Mouse (Mus musculus) limb, embryonic 14.5 days (tissue): ENCODE data around the gene Abcc5. TPM values are rescaled to one million over a fixed set of nuclear protein-coding genes. Genes with fewer than 3 reads are reported as not detected.

ENCODE experiments used
- ATAC-seq: fragments of 200-750 bp; cut with Nextera tagmentation; 2 replicates; pipeline ENCODE4 v1.8.0; 2017; ENCODE audit warnings: low read depth, moderate number of reproducible peaks, moderate TSS enrichment; ENCODE audit not compliant: low FRiP score
- DNase-seq: peaks from one replicate; pipeline ENCODE4 v3.0.0-alpha.2; 2015; ENCODE audit warnings: low spot score
- H3K27ac ChIP-seq: fragments of 300-500 bp; sonication (generic); replicated peaks from 2 replicates; pipeline ENCODE4 v1.5.1; 2014; ENCODE audit warnings: low read depth, mild to moderate bottlenecking, low read length, moderate library complexity, mixed read lengths
- H3K27me3 ChIP-seq: fragments of 300-500 bp; sonication (generic); 2 replicates; pipeline ENCODE4 v1.6.1; 2014; ENCODE audit warnings: low read length, mixed read lengths; ENCODE audit not compliant: control insufficient read depth, insufficient read depth
- H3K36me3 ChIP-seq: fragments of 300-500 bp; sonication (generic); 2 replicates; pipeline ENCODE4 v1.6.1; 2014; ENCODE audit warnings: mild to moderate bottlenecking, low read length, moderate library complexity, mixed read lengths; ENCODE audit not compliant: control insufficient read depth, insufficient read depth
- H3K4me1 ChIP-seq: fragments of 300-500 bp; sonication (generic); 2 replicates; pipeline ENCODE4 v1.6.1; 2014; ENCODE audit warnings: antibody characterized with exemption, low read length, mixed read lengths; ENCODE audit not compliant: control insufficient read depth, insufficient read depth
- H3K4me2 ChIP-seq: fragments of 300-500 bp; sonication (generic); replicated peaks from 2 replicates; pipeline ENCODE4 v1.6.1; 2014; ENCODE audit warnings: low read depth, mild to moderate bottlenecking, low read length, moderate library complexity; ENCODE audit not compliant: severe bottlenecking
- H3K4me3 ChIP-seq: fragments of 300-500 bp; sonication (generic); replicated peaks from 2 replicates; pipeline ENCODE4 v1.5.1; 2014; ENCODE audit warnings: low read length
- H3K9ac ChIP-seq: fragments of 300-500 bp; sonication (generic); 2 replicates; pipeline ENCODE4 v1.6.1; 2014; ENCODE audit warnings: mild to moderate bottlenecking, low read depth, low read length, moderate library complexity; ENCODE audit not compliant: severe bottlenecking
- H3K9me3 ChIP-seq: fragments of 300-500 bp; sonication (generic); 2 replicates; pipeline ENCODE4 v1.6.1; 2016; ENCODE audit warnings: low read length; ENCODE audit not compliant: control insufficient read depth
- POLR2A ChIP-seq: fragments of 200-500 bp; IDR thresholded peaks from 2 replicates; pipeline ENCODE4 v1.8.0; 2012; ENCODE audit warnings: inconsistent platforms, mild to moderate bottlenecking, moderate library complexity, borderline replicate concordance; ENCODE audit not compliant: insufficient read depth, insufficient read length; ENCODE audit errors: extremely low read depth
- WGBS: fragments of 180-500 bp; shearing (Covaris S2); extraction: QIAGEN DNeasy Blood & Tissue Kit; methylation state at CpG from one replicate; pipeline ENCODE4 v1.1.7; 2014; 5-methylcytosine and 5-hydroxymethylcytosine counted together
- polyA plus RNA-seq, 2 experiments: library from polyadenylated mRNA; depleted of rRNA in 1 of 2; stranded (reverse) in 1 of 2; unstranded in 1 of 2; fragments of >200 nt; fragmentation: Nextera tagmentation in 1 of 2; extraction: Ambion mirVana in 1 of 2; gene quantifications; 2 replicates each; pipeline versions ENCODE4 v1.2.1 to v1.2.3; 2012 to 2014

Gene Abcc5
- polyA plus RNA-seq, 2 experiments: 73.1 to 223 TPM

- H3K4me1 ChIP-seq: no peaks in the 10 kb centered on the region
- H3K27me3 ChIP-seq: no peaks in the 10 kb centered on the region
- no peak overlapping the region for H3K4me3 ChIP-seq
- no peak overlapping the region for H3K9ac ChIP-seq
- DNase-seq: no peak
- WGBS: 85% methylated on average over 2 of the region's 2 CpGs
- H3K4me2 ChIP-seq: no peak overlapping the region
- peaks cover 16% of the 10 kb centered on the region for H3K36me3 ChIP-seq
- H3K27ac ChIP-seq: no peak overlapping the region
- no peak for TF ChIP-seq POLR2A
- no peak for ATAC-seq
- no peaks in the 10 kb centered on the region for H3K9me3 ChIP-seq
Measured at GRCm38 (mm10) chr16:20413870-20414331, 12.3 kb downstream of the Abcc5 start.

GRCm38 (mm10) chr16:20411958-20412570, 14.1 kb downstream of the Abcc5 start:
- no peaks in the 10 kb centered on the region for H3K4me1 ChIP-seq
- 0 out of 2 replicates have a peak, but pooled peaks cover 4% of the 10 kb centered on the region for H3K36me3 ChIP-seq
- TF ChIP-seq POLR2A: no peak
- no peak overlapping the region for H3K4me2 ChIP-seq
- no peak for ATAC-seq
- no peak overlapping the region for H3K4me3 ChIP-seq
- H3K27ac ChIP-seq: no peak overlapping the region
- no peaks in the 10 kb centered on the region for H3K27me3 ChIP-seq
- no peak for DNase-seq
- no peak overlapping the region for H3K9ac ChIP-seq
- 87% methylated on average over 8 of the region's 8 CpGs for WGBS
- H3K9me3 ChIP-seq: no peaks in the 10 kb centered on the region

DNA sequence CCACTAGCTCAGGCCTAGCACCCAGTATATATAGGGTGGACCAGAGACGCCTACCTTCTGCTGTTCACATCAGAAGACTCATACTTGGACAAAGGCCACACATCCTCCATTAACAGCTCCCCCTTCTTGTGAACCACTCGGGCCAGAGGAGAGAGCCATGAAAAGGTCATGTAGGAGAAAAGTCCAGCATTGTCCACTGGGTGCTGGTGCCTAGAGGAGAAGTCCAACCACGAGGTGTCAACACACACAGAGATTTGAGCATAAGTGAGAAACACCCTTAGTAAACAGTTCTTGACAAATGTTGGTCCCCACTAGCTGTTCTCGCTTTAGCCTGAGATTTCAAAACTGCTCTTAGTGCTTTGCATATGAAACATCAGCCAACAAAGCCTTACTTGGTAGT, 20.9 kb downstream of the Abcc5 start:
- H3K9ac ChIP-seq: no peak overlapping the region

DNA sequence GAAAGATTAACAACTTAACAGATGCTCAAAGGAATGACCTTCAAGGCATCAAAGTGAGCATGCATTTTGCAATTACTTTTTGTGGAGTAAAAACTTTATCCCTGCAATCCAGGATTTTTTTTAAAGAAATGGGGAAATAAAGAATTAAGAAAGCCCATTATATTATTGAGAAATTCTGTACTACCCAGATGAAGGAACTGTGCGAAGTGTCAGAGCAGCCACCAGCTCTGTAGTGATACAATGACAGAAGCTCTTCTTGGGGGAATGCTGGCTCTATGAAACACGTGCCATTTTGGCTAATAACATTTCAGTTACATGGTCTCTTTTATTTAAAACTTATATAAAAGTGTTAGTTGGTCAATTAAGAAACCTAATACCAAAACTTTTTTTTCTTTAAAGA, 22.9 kb downstream of the Abcc5 start:
- WGBS: 86% methylated on average over 2 of the region's 2 CpGs
- no peak for TF ChIP-seq POLR2A
- no peaks in the 10 kb centered on the region for H3K27me3 ChIP-seq
- H3K36me3 ChIP-seq: peaks cover 57% of the 10 kb centered on the region
- no peak overlapping the region for H3K4me3 ChIP-seq
- DNase-seq (no peak), ATAC-seq (no peak)
- no peaks in the 10 kb centered on the region for H3K9me3 ChIP-seq
- H3K4me2 ChIP-seq: no peak overlapping the region
- H3K27ac ChIP-seq: no peak overlapping the region
- no peaks in the 10 kb centered on the region for H3K4me1 ChIP-seq
- H3K9ac ChIP-seq: no peak overlapping the region

More for the DNA sequence above, 20.9 kb downstream of the Abcc5 start:
- Histone ChIP-seq H3K9me3 (no peaks in the 10 kb centered on the region), H3K27ac (no peak overlapping the region), H3K4me1 (no peaks in the 10 kb centered on the region), H3K36me3 (peaks cover 43% of the 10 kb centered on the region), H3K4me3 (no peak overlapping the region), H3K27me3 (no peaks in the 10 kb centered on the region), H3K4me2 (no peak overlapping the region)
- no peak for DNase-seq
- ATAC-seq: no peak
- no peak for TF ChIP-seq POLR2A
- 90% methylated on average over 4 of the region's 4 CpGs for whole genome bisulfite sequencing

DNA sequence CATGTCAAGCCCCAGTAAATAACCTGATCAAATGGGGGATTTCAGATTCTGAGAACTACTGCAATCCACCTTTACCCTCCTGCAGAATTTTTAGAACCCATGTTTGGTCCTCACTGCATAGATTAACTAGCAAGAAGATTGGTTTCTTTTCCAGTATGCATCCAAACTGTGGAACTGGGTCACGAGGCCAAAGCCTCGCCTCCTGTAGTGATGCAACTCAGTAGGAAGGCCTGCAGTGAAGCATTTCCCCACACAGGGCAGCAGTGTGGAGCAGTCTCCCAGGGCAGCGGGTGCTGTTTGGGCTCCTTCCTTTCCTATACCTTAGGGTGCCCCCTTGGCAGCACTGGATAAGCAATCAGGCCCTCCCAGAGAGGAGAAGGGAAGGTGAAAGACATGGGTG, 24.6 kb downstream of the Abcc5 start:
- no peak overlapping the region for H3K27ac ChIP-seq
- H3K9ac ChIP-seq: no peak overlapping the region
- no peaks in the 10 kb centered on the region for H3K9me3 ChIP-seq
- peaks cover 69% of the 10 kb centered on the region for H3K36me3 ChIP-seq
- ATAC-seq (no peak), DNase-seq (no peak)
- no peak overlapping the region for H3K4me3 ChIP-seq
- TF ChIP-seq POLR2A: no peak
- no peaks in the 10 kb centered on the region for H3K4me1 ChIP-seq
- H3K4me2 ChIP-seq: no peak overlapping the region
- no peaks in the 10 kb centered on the region for H3K27me3 ChIP-seq
- WGBS: 84% methylated on average over 3 of the region's 3 CpGs
